Mouse (Mus musculus): Measurements from ENCODE around the gene Sez6l. TPM values are rescaled to one million over a fixed set of nuclear protein-coding genes. Genes with fewer than 3 reads are reported as not detected.
"Not testable (repeated sequence)": the region's sequence is repeated elsewhere in the genome, so short reads cannot be mapped to it uniquely, and the experiment has no call there.

The Sez6l gene
- polyA plus RNA-seq, 1 experiment from 2014 or later = 0.63 TPM

DNA sequence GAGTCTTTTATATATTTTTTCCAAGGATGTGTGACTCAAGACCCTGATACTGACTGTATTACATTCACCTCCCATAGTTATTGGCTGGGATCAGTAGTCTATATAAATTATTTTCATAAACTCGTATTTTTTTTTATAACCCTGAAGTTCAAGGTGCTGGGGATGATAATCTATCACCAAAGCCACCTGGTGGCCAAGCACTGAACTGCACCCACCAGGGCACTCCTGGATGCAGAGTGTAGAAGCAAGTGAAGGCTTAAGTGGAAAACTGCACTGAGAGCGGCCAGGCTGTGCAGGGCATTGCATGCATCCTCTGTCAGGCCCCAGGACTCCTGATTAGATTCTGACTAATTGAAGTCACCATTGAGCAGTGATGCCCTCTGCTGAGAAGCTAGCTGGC lies 149.7 kb downstream of the Sez6l start:
- H3K4me3 ChIP-seq = no peak overlapping the region
- peaks cover 94% of the 10 kb centered on the region for H3K27me3 ChIP-seq (ENCODE audit: insufficient read depth, poor library complexity, severe bottlenecking)
- H3K9me3 ChIP-seq = no peaks in the 10 kb centered on the region
- DNase-seq (ENCODE audit: low spot score) = no peak
- no peaks in the 10 kb centered on the region for H3K36me3 ChIP-seq
- peaks cover 4% of the 10 kb centered on the region; the same call in 1 of the 2 replicates for H3K4me1 ChIP-seq
- WGBS = 40% methylated on average over 2 of the region's 2 CpGs
- H3K27ac ChIP-seq = no peak overlapping the region

DNA sequence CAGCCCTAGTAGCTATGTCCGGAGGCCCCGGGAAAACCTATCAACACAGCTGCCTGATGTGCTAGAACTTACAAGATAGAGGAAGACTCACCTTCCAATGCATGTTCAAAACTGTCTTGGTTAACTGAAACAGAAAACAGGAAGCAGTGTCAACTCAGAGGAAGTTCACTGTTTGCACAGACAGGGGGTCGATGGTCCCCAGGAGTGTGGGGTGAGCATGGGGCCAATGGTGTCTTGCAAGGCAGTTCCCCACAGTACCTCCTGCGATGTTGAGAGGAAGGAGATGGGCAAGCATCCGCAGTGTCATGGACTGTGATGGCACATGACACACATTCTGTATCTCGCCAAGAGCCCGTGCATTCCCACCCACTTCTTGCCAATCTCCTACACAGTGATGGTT lies 150.3 kb downstream of the Sez6l start:
- peaks cover 4% of the 10 kb centered on the region; the same call in 1 of the 2 replicates for H3K4me1 ChIP-seq
- DNase-seq (ENCODE audit: low spot score) = no peak
- peaks cover 94% of the 10 kb centered on the region for H3K27me3 ChIP-seq (ENCODE audit: insufficient read depth, poor library complexity, severe bottlenecking)
- H3K36me3 ChIP-seq = no peaks in the 10 kb centered on the region
- H3K27ac ChIP-seq = no peak overlapping the region
- no peak overlapping the region for H3K4me3 ChIP-seq
- WGBS = 79% methylated on average over 7 of the region's 7 CpGs
- no peaks in the 10 kb centered on the region for H3K9me3 ChIP-seq

DNA sequence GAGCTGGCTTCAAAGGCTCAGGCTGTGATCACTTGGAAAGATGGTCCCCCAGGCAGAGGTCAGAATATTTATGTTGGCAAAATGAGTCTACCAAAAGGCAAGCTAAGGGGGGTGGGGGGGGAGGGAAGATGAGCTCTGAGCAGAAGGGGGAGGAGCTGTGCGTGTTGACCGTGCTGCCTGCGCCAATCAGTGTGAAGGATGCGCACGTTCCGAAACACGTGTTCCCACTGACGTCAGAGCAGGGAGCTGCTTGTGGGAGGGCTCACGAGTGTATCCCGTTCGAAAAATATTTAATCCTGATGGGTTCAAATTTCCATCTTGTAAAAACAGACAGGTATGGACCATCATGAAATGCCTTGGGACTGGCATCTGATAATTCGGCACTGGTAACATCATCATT lies 157.4 kb downstream of the Sez6l start:
- WGBS = 27% methylated on average over 12 of the region's 12 CpGs
- H3K27me3 ChIP-seq (ENCODE audit: insufficient read depth, poor library complexity, severe bottlenecking) = peaks cover 72% of the 10 kb centered on the region

DNA sequence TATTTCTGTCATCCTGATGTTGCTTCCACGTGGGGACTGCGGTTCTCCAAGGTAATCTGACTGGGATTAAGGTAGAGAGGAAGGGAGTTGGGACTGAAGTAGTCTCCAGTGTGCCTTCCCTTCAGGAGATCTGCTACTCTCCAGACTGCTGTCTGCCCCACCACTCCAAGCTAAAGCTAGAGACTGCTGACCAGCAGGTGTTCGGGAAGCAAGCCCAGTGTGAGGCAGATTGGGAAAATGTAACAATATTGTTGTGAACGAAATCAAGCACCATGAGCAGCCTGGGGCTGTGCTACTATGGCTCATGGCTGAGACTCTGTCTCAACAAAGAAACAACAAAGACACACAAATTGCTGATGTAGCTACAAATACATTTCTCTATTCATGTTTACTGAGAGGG lies 159.0 kb downstream of the Sez6l start:
- H3K36me3 ChIP-seq = no peaks in the 10 kb centered on the region
- peaks cover 56% of the 10 kb centered on the region for H3K27me3 ChIP-seq (ENCODE audit: insufficient read depth, poor library complexity, severe bottlenecking)
- no peak overlapping the region for H3K4me3 ChIP-seq
- 0 out of 2 replicates have a peak, but pooled peaks cover 3% of the 10 kb centered on the region for H3K9me3 ChIP-seq
- H3K4me1 ChIP-seq = no peaks in the 10 kb centered on the region
- H3K27ac ChIP-seq = no peak overlapping the region
- WGBS = 55% methylated on average over 4 of the region's 4 CpGs
- no peak for DNase-seq (ENCODE audit: low spot score)

More for the DNA sequence above, 157.4 kb downstream of the Sez6l start:
- DNase-seq (ENCODE audit: low spot score) = no peak
- Histone ChIP-seq H3K36me3 (no peaks in the 10 kb centered on the region), H3K9me3 (no peaks in the 10 kb centered on the region), H3K27ac (no peak overlapping the region), H3K4me3 (no peak overlapping the region), H3K4me1 (no peaks in the 10 kb centered on the region)

DNA sequence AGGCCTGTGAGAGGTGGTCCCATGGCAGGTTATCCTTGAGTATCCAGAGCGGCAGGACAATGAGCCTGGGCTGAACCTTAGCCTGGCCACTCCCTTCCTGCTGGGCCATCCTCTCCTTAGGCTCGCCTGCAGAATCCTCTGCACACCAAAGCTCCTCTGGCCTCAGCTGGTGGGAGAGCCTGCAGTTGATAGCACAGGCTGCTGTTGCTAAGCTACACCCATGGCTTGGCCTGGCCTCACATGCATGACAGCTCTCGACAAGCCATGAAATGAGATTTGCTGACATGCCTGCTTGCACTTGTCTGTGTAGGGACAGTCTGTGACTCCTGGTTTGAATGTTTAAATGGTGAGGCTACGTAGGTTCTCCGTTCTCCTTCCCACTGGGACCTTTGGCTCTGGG lies 160.3 kb downstream of the Sez6l start:
- DNase-seq (ENCODE audit: low spot score) = no peak
- Histone ChIP-seq H3K36me3 (no peaks in the 10 kb centered on the region), H3K27ac (no peak overlapping the region), H3K9me3 (0 out of 2 replicates have a peak, but pooled peaks cover 3% of the 10 kb centered on the region), H3K4me3 (no peak overlapping the region), H3K4me1 (peaks cover 7% of the 10 kb centered on the region; the same call in 1 of the 2 replicates), H3K27me3 (ENCODE audit: insufficient read depth, poor library complexity, severe bottlenecking) (peaks cover 53% of the 10 kb centered on the region; the same call in 1 of the 2 replicates)
- 64% methylated on average over 5 of the region's 5 CpGs for WGBS

DNA sequence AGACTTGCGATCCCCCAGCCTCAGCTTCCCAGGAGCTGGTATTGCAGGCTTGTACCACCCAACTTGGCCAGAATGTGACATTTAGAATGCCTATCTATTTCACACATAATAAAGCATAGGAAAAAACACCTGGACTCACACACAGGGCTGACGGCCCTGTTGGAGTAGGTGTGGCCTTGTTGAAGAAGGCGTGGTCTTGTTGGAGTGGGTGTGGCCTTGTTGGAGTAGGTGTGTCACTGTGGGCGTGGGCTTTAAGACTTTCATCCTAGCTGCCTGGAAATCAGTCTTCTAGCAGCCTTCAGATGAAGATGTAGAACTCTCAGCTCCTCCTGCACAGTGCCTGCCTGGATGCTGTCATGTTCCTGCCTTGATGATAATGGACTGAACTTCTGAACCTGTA lies 164.2 kb downstream of the Sez6l start:
- WGBS = 72% methylated on average over 4 of the region's 4 CpGs
- H3K4me3 ChIP-seq; DNase-seq (ENCODE audit: low spot score); H3K9me3 ChIP-seq; H3K36me3 ChIP-seq; H3K27ac ChIP-seq: not testable (repeated sequence)
- Histone ChIP-seq H3K27me3 (ENCODE audit: insufficient read depth, poor library complexity, severe bottlenecking) (peaks cover 60% of the 10 kb centered on the region), H3K4me1 (peaks cover 13% of the 10 kb centered on the region; the same call in 1 of the 2 replicates)

DNA sequence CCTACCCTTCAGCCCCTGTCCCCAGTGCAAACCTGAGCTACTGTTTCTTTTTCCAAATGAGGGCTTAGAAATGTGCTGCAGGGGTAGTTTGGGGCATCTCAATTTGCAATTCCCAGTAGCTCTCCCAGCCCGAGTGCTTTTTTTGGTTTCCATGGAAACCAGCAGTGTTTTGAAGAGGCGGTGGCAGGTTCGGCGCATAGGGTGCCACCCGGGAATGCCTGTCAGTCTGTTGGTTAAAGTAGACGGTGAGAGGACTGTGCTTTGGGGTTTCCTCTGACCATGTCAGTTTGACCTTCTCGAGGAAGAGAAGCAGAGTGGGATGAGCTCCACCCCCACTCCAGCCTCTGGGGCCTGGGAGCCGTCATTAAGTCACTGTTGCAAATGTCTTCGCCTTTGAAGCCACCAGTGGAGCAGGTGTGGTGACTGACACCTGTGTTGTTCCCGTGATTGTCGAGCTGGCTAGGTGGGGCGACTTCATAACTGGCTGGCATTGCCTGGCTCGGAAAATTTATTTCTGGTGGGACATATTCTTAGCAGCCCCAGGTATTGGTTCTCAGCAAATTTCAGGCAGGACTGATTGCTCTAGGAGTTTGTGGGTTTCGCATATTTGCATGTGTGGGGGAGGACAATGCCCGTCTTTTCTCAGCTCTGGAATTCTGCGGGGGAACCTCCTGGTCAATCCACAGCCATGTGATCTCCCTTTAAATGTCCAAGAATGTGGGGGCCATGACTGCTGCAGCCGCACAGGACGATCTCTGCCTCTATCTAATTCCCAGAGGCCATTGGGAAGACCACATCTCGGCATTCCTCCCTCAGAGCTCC lies 165.3 kb downstream of the Sez6l start:
- Histone ChIP-seq H3K27me3 (ENCODE audit: insufficient read depth, poor library complexity, severe bottlenecking) (peaks cover 54% of the 10 kb centered on the region), H3K4me1 (peaks cover 13% of the 10 kb centered on the region; the same call in 1 of the 2 replicates), H3K36me3 (no peaks in the 10 kb centered on the region), H3K9me3 (0 out of 2 replicates have a peak, but pooled peaks cover 3% of the 10 kb centered on the region), H3K27ac (peak overlapping the region; percentile 9; the same call in 1 of the 2 replicates), H3K4me3 (peak overlapping the region; percentile 28; the same call in 1 of the 2 replicates)
- DNase-seq (ENCODE audit: low spot score) = no peak
- 16% methylated on average over 19 of the region's 19 CpGs for WGBS

DNA sequence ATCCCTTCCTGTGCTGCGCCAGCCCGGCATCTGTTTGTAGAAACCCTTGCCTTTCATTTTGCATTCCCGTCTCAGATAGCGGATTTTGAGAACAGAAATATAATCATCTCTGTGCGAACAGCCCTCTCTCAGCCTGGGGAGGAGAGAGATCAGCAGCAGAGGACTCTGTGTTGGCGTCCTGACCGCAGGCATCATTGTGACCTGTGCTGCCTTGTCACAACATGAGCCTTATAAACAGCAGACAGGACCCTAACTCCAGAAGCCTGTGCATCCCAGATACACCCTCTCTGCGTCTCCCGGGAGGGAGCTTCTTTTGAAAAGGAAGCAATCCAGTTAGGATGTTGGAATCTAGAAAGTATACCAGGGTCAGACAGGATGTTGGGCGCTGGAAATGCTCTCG lies 165.9 kb downstream of the Sez6l start:
- DNase-seq (ENCODE audit: low spot score) = no peak
- peaks cover 47% of the 10 kb centered on the region for H3K27me3 ChIP-seq (ENCODE audit: insufficient read depth, poor library complexity, severe bottlenecking)
- H3K4me3 ChIP-seq = no peak overlapping the region
- H3K27ac ChIP-seq = no peak overlapping the region
- H3K4me1 ChIP-seq = peaks cover 14% of the 10 kb centered on the region
- H3K36me3 ChIP-seq = no peaks in the 10 kb centered on the region
- WGBS = 45% methylated on average over 11 of the region's 11 CpGs
- H3K9me3 ChIP-seq = 0 out of 2 replicates have a peak, but pooled peaks cover 3% of the 10 kb centered on the region

DNA sequence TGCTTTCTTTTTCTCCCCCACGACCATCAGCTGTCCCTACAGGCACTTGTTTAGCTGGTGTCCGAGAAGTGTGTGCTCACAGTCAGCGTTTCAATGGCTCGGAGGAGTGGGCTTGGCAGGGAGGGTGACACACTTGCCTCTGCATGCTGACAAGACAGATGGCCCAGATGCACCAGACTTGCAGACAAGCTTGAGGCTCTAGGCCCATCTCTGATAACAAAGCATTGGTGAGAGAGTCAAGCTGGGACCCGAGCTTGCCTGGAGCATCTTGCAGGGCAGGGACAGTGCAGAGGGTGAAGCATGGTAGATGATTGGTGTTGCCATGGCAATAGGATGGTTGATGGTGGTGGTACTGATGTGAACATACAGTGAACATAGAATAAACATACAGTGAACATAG lies 167.7 kb downstream of the Sez6l start:
- Histone ChIP-seq H3K27me3 (ENCODE audit: insufficient read depth, poor library complexity, severe bottlenecking) (peaks cover 50% of the 10 kb centered on the region), H3K4me1 (peaks cover 19% of the 10 kb centered on the region), H3K27ac (no peak overlapping the region), H3K36me3 (no peaks in the 10 kb centered on the region), H3K9me3 (0 out of 2 replicates have a peak, but pooled peaks cover 3% of the 10 kb centered on the region), H3K4me3 (no peak overlapping the region)
- DNase-seq (ENCODE audit: low spot score) = no peak
- 63% methylated on average over 5 of the region's 5 CpGs for WGBS

DNA sequence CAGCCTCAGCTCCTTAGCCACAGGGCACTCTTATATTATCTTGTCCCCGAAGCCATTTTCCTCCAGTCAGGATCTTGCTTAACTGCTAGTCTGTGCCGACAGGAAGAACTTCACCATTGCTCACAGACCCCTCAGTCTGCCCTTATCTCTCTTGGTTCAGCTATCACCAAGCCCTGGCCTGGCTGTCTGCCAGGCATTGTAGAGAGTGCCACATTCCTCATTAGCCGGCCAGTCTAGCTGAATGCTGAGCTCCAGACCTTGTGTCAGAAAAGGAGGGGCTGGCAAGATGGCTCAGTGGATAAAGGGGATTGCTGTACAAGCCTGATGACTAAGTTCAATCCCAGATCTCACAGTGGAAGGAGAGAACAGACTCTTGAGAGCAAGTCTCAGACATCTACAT lies 171.0 kb downstream of the Sez6l start:
- peak; percentile 81 for DNase-seq (ENCODE audit: low spot score)
- H3K9me3 ChIP-seq = no peaks in the 10 kb centered on the region
- no peaks in the 10 kb centered on the region for H3K36me3 ChIP-seq
- H3K27me3 ChIP-seq (ENCODE audit: insufficient read depth, poor library complexity, severe bottlenecking) = peaks cover 39% of the 10 kb centered on the region
- H3K4me3 ChIP-seq = no peak overlapping the region
- 22% methylated on average over 3 of the region's 3 CpGs for WGBS
- H3K27ac ChIP-seq = no peak overlapping the region
- H3K4me1 ChIP-seq = peaks cover 6% of the 10 kb centered on the region

DNA sequence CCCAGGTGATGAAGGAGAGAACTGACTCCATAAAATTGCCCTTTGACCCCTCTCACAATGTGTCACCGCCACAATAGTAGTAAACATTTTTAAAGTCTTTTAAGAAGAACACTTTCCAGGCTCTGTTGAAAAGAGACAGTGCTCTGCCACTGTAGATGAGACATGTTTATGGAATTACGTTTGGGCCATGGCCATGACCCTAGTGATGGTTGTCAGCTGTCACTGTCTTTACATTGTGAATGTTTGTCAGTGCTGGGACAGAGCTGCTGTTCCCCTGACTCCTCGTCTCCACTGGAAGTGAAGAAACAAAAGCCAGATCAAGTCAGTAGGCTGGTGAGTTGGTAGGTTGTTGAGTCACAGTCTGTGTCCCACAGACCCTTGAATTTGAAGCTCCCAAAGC lies 174.5 kb downstream of the Sez6l start:
- no peaks in the 10 kb centered on the region for H3K36me3 ChIP-seq
- WGBS = 59% methylated on average over 3 of the region's 3 CpGs
- H3K4me1 ChIP-seq = peaks cover 6% of the 10 kb centered on the region
- peaks cover 21% of the 10 kb centered on the region; the same call in 1 of the 2 replicates for H3K27me3 ChIP-seq (ENCODE audit: insufficient read depth, poor library complexity, severe bottlenecking)
- H3K9me3 ChIP-seq = no peaks in the 10 kb centered on the region
- no peak for DNase-seq (ENCODE audit: low spot score)
- no peak overlapping the region for H3K27ac ChIP-seq
- H3K4me3 ChIP-seq = no peak overlapping the region

DNA sequence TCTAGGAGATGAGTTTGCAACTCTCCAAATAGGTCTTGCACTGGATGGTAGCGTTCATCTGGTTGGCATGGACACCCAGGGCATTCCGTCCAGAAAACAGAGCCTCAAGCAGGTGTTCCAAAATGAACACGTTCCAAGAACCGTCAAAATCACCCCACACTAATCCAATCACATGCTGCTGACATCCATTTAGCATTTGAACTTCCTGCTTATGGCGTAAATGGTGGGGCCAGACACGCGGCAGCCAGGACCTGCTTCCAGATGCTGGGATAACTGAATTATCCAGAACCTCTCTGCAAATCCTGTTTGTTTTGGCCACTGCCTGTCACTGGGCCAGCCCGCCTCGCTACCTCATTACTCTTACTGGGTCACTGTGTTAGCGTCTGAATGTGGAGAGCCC lies 177.7 kb downstream of the Sez6l start:
- Histone ChIP-seq H3K36me3 (no peaks in the 10 kb centered on the region), H3K27me3 (ENCODE audit: insufficient read depth, poor library complexity, severe bottlenecking) (peaks cover 40% of the 10 kb centered on the region), H3K9me3 (no peaks in the 10 kb centered on the region), H3K4me1 (peaks cover 12% of the 10 kb centered on the region), H3K27ac (no peak overlapping the region), H3K4me3 (no peak overlapping the region)
- no peak for DNase-seq (ENCODE audit: low spot score)
- WGBS = 74% methylated on average over 10 of the region's 10 CpGs

DNA sequence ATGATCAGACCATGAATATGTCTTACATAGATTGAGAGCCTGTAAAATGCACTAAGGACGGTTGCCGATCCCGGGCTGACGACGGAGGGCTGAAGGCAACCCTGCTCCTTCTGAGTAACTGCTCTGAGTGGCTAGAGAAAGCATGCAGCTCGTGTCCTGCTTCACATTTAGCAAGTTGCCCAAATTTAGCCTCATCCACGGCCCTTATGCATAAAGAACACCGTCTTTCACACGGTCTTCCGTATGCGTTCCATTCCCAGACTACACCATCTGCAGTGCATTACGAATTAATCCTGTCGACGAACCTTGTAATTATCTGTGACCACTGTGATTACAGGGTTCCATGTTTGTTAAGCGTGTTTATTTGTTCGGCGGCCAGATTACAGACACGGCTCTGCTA lies 180.9 kb downstream of the Sez6l start:
- Histone ChIP-seq H3K4me3 (no peak overlapping the region), H3K27me3 (ENCODE audit: insufficient read depth, poor library complexity, severe bottlenecking) (peaks cover 69% of the 10 kb centered on the region), H3K27ac (no peak overlapping the region), H3K9me3 (no peaks in the 10 kb centered on the region), H3K4me1 (peaks cover 23% of the 10 kb centered on the region), H3K36me3 (no peaks in the 10 kb centered on the region)
- DNase-seq (ENCODE audit: low spot score) = no peak
- 76% methylated on average over 18 of the region's 18 CpGs for WGBS
